Mouse (Mus musculus) ovary, postnatal 36 days (tissue): ENCODE measurements around the gene Thap8.

Experiments used
- DNase-seq: peaks from one replicate; pipeline ENCODE4 v3.0.0; 2022; ENCODE audit warnings: low spot score, mixed read lengths

The Thap8 gene

DNA sequence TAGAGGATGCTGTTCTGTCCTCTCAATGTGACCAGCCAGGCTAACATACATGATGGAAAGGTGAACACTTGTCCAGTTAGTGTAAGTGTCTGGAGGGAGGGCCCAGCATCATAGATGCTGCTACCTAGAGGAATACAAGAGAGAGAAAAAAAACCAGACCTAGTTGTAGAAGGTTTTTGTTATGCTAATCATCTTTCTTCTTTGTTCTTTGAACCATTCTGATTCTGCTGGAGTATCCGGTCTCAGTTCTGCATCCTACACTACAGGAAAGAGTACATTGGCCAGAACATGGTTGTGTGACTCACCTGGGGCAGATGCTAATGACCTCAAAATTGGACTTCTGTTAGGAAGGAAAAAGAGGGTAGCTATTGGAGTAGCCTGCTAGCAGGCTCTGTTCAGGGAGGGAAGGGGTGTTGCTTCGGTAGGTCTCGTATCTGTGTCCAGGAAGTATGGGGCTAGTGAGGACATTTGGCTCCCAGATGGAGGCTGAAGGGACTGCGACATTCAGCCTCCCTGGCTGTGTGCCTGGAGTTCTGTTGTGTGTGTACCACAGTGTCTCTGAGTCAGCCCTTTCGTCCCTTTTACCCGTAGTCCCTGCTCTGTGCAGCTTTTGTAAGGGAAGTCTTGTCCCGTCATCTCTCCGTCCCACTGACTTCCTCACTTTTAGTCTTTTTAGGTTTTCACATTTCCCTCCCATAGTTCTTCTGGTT, 7.0 kb downstream of the Thap8 start:
- no peak for DNase-seq

DNA sequence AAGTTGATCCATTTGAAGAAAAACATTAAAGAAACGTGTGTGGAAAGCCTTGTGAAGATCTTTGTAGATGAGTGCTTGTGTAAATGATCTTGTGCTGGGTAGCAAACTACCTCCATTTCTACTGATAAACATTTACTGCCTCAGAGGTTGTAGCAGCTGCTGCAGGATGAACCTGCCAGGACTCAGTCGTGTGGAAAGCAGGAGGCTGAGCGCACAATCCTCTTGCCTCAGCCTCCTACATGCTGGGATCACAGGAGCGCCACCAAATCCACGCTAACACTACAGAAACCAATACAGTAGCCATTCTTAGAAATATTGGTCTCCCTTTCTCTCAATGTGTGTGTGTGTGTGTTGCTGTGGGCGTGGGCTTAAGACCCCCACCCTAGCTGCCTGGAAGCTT, 8.2 kb downstream of the Thap8 start:
- no peak for DNase-seq

DNA sequence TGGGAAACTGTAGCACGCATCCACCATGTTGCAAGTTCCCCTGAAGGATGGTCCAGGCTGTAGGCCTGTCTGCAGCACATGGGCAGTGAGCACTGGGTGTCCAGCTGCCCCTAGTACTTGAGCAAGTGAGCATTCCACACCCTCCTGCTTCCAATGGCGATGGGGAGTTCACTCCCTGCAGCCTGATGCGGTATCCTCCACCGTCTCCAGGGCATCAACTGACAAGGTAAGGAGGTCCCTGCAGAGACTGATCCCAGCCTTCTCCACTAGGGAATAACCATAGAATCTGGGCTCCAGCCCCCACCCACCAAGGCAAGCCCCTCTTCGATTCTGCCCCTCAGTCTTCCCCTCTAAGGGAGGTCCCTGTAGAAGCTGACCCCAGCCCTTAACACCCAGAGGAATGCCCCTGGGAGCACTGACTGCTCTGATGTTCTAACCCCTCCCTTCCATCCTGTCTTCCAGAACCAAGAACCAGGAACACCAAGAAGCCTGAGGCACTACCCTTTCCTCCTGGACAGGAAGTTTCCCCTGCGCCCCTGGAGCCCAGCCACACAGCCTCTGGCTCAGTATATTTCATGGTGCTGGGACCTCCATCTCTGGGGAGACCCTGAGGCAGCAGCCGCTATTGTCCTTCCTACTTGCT, 9.3 kb downstream of the Thap8 start:
- DNase-seq: no peak

GRCm38 (mm10) chr7:30289714-30290399, 10.0 kb downstream of the Thap8 start:
- no peak for DNase-seq

DNA sequence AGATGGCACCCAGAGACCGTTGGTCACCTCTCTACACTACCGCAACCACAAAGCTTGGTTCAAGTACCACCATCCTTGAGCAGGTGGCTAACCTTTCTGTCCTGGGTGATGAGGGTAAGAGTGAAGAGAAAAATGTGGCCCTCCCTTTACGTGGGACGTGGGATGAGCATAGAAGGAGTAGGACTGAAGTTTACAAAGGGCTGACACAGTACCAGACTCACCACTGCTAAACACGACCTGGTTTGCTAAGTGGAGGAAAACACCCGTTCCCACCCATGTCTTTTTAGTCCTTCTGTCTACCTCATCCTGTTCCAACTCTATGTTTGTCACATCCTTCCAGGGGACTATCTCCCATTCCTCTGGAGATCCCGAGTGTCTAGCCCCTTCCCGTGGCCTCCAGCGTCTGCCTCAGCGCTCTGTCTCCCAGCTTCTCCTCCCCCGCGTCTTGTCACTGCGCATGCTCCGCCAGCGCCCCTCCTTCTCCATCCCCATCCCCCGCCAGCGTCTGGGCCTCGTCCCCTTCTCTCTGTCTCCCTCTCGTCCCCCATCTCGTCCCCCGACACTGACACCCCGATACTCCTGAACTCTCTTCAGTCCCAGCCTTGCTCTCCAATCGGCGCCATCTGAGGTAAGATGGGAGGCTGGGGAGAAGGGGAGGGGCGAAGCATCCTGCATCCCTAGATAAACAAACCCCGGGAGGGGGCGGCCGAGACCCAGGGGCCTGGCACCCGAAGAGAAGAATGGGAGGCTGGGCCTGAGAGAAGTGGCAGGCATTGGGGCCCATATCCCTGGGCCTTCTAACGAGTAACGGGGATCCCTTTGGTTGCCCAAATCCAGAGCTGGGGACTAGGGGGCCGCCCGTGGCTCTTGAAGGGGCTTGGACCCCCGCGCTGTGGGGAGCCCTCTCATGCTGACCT, 11.6 kb downstream of the Thap8 start, which contains the start of gene Clip3:
Gene Clip3 (plus strand): TSS at position 514 of the 917 bp plus-strand sequence.
- DNase-seq: peak; percentile 75

- peak; percentile 32 for DNase-seq
Observed at GRCm38 (mm10) chr7:30293795-30294194, 13.9 kb downstream of the Thap8 start.

DNA sequence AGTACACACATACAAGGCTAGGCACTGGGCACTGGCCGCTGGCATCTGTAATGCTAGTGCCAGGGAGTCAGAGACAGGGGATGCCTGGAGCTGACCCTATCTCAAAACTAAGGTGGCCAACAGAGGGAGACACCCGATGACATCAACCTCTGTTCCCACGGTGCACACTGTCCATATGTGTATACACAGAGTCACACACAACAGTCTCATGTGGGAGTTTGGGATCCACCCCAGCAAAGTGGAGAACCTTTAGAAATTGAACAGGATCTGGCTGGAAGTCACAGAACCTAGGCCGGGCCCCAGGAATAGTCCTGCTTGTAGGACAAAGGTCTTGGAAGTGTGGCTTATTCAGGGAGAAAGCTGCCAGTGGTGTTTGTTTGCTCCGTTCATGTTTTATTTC, 14.4 kb downstream of the Thap8 start:
- no peak for DNase-seq

- DNase-seq: peak; percentile 55
Observed at GRCm38 (mm10) chr7:30295103-30295502, 15.2 kb downstream of the Thap8 start.

- DNase-seq: no peak
Observed at GRCm38 (mm10) chr7:30296816-30297215, 16.9 kb downstream of the Thap8 start.

GRCm38 (mm10) chr7:30297266-30297665, 17.4 kb downstream of the Thap8 start:
- no peak for DNase-seq

- no peak for DNase-seq
Observed at GRCm38 (mm10) chr7:30300914-30301313, 21.0 kb downstream of the Thap8 start.

GRCm38 (mm10) chr7:30306083-30306779, 26.3 kb downstream of the Thap8 start:
- DNase-seq: no peak

DNA sequence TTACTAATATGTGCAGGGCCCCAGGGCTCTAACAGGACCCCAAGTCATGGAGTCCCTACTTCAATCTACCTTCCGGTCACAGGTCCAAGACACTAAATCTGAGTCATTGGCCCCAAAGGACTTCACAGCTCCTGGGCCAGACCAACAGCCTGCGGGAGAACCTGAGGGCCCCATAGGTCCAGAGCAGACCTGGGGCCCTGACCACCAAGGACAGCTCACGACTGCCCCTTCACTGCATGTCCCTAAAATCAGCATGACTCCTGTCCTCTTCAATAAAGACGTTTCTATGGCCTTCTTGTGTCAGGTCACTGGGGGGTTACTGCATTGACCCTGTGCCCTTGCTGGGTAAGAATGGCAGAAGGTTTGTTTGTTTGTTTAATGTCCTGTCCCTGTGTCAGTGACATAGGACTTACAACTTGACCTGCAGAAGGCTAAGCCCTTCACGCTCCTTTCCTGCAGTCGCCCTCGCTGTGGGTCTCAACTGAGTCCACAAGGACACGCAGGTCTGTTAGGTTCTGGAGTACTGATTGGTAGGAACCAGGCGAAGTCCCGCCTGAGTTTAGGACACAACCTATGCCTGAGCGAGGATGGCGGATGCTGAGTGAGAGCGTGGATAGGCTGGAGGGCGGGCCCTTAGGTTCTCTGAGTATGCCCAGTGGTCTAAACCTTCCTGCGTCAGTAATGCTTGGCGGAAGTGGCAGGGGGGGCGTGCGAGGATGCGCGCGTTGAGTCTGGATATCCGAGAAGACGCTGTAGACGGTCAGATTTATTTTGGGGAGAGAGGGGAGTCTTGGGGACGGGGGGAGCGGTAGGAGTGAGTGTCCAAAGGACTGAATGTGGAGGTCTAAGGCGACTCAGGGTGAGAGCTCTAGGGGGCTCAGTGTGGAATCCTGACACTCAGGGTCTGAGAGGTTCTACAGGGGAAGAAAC, 28.4 kb downstream of the Thap8 start, which contains the start of gene Alkbh6:
Gene Alkbh6 (plus strand): TSS at position 642 of the 930 bp plus-strand sequence.
- peak; percentile 87 for DNase-seq

DNA sequence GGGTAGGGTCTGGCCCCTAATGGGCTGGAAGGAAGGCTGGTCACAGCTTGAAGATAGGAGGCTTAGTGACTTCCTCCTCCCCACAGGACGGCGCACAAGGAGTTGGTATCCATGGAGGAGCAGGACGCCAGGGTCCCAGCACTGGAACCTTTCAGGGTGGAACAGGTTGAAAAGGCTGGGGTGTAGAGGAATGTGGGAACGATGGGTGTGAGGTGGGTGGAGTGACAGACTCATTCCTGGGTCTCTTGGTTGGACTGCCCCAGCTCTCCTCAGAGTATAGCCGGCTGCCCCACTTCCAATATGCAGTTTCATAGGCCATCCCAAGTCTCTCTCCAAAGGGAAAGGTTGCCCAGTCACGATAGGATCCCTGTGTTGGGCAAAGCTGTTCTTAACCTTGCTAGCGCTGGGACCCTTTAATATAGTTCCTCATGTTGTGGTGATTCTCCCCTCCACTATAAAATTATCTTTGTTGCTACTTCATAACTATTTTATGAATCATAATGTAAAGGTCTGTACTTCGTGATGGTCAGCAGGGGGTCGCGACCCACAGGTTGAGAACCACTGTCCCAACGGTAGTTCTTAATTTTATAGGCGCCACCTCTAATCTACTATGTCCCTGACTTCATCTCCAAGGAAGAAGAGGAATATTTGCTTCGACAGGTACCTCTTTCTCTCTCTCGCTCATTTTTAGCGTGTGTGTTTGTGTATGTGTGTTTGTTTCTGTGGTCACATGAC, 29.7 kb downstream of the Thap8 start:
- no peak for DNase-seq

DNA sequence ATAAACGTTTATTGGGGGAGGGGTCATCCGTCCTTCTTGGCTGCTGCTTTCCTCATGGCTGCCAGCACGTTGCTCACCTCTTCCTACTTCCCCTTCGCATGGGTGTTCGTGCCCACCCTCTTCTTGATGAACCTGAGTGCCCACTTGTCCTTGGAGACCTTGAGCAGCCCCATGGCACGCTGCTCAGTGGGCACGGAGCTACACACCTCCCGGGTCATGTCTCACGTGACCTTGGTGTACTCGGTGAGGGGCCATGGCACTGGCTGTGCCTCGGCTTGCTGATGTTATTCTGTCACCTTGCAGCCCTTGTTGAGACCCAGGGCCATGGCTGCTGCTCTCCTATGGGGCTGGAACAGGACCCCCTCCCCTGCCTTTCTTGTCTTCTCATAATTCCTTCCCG, 30.2 kb downstream of the Thap8 start:
- no peak for DNase-seq

GRCm38 (mm10) chr7:30313666-30314320, 33.9 kb downstream of the Thap8 start:
- DNase-seq: no peak

- DNase-seq: no peak
Observed at GRCm38 (mm10) chr7:30314721-30315155, 34.8 kb downstream of the Thap8 start, which contains the start of gene Syne4. TSS of gene Syne4 (plus strand) at chr7:30314807.
